Mouse (Mus musculus) midbrain, embryonic 14.5 days (tissue): ENCODE results near the gene Ncs1. TPM values are rescaled to one million over a fixed set of nuclear protein-coding genes. Genes with fewer than 3 reads are reported as not detected.

Source experiments
- ATAC-seq: fragments of 200-750 bp; cut with Nextera tagmentation; 2 replicates; pipeline ENCODE4 v1.8.0; 2017; ENCODE audit warnings: moderate number of reproducible peaks, moderate library complexity; ENCODE audit not compliant: low FRiP score, low TSS enrichment
- DNase-seq: peaks from one replicate; pipeline ENCODE4 v3.0.0-alpha.2; 2015
- H3K27ac ChIP-seq: fragments of 300-500 bp; sonication (generic); replicated peaks from 2 replicates; pipeline ENCODE4 v1.5.1; 2014; ENCODE audit warnings: mild to moderate bottlenecking, low read depth, low read length, moderate library complexity
- H3K27me3 ChIP-seq: fragments of 300-500 bp; sonication (generic); 2 replicates; pipeline ENCODE4 v1.6.1; 2014; ENCODE audit warnings: low read length, control low read depth, mixed read lengths; ENCODE audit not compliant: control insufficient read depth, insufficient read depth
- H3K36me3 ChIP-seq: fragments of 300-500 bp; sonication (generic); 2 replicates; pipeline ENCODE4 v1.6.1; 2014; ENCODE audit warnings: low read length, control low read depth; ENCODE audit not compliant: control insufficient read depth, insufficient read depth
- H3K4me1 ChIP-seq: fragments of 300-500 bp; sonication (generic); 2 replicates; pipeline ENCODE4 v1.6.1; 2014; ENCODE audit warnings: mild to moderate bottlenecking, antibody characterized with exemption, low read length, control low read depth; ENCODE audit not compliant: control insufficient read depth, insufficient read depth
- H3K4me2 ChIP-seq: fragments of 300-500 bp; sonication (generic); 2 replicates; pipeline ENCODE4 v1.6.1; 2014; ENCODE audit warnings: mild to moderate bottlenecking, low read length, moderate library complexity
- H3K4me3 ChIP-seq: fragments of 300-500 bp; sonication (generic); replicated peaks from 2 replicates; pipeline ENCODE4 v1.5.1; 2014; ENCODE audit warnings: low read depth, low read length
- H3K9ac ChIP-seq: fragments of 300-500 bp; sonication (generic); replicated peaks from 2 replicates; pipeline ENCODE4 v1.6.1; 2014; ENCODE audit warnings: mild to moderate bottlenecking, low read length, moderate library complexity
- H3K9me3 ChIP-seq: fragments of 300-500 bp; sonication (generic); 2 replicates; pipeline ENCODE4 v1.6.1; 2016; ENCODE audit warnings: low read length, control low read depth, mixed read lengths; ENCODE audit not compliant: control insufficient read depth
- WGBS: fragments of 180-500 bp; shearing (Covaris S2); extraction: QIAGEN DNeasy Blood & Tissue Kit; methylation state at CpG from one replicate; pipeline ENCODE4 v1.1.7; 2014; 5-methylcytosine and 5-hydroxymethylcytosine counted together
- polyA plus RNA-seq: library from polyadenylated mRNA; unstranded; fragments of >200 nt; fragmentation: Nextera tagmentation; extraction: Ambion mirVana; gene quantifications from 2 replicates; pipeline ENCODE4 v1.2.1, GENCODE M21; 2014

The Ncs1 gene
- polyA plus RNA-seq, 1 experiment from 2014 or later, result 185 TPM

GRCm38 (mm10) chr2:31248856-31249255 lies 3.2 kb downstream of the Ncs1 start:
- Histone ChIP-seq H3K27ac (no peak overlapping the region), H3K9me3 (no peaks in the 10 kb centered on the region), H3K4me3 (no peak overlapping the region), H3K9ac (no peak overlapping the region), H3K36me3 (0 out of 2 replicates have a peak, but pooled peaks cover 6% of the 10 kb centered on the region), H3K27me3 (no peaks in the 10 kb centered on the region), H3K4me2 (0 out of 2 replicates have a peak overlapping the region, but pooled peaks have one; percentile 84), H3K4me1 (peaks cover 29% of the 10 kb centered on the region)
- DNase-seq, result no peak
- no peak for ATAC-seq
- WGBS, result 96% methylated on average over 6 of the region's 6 CpGs

GRCm38 (mm10) chr2:31252167-31252566 lies 6.5 kb downstream of the Ncs1 start:
- 97% methylated on average over 4 of the region's 4 CpGs for WGBS
- ATAC-seq (no peak), DNase-seq (no peak)
- Histone ChIP-seq H3K4me2 (no peak overlapping the region), H3K27ac (no peak overlapping the region), H3K27me3 (no peaks in the 10 kb centered on the region), H3K9ac (no peak overlapping the region), H3K4me1 (peaks cover 39% of the 10 kb centered on the region), H3K9me3 (no peaks in the 10 kb centered on the region), H3K4me3 (no peak overlapping the region), H3K36me3 (0 out of 2 replicates have a peak, but pooled peaks cover 6% of the 10 kb centered on the region)

- Histone ChIP-seq H3K27me3 (no peaks in the 10 kb centered on the region), H3K36me3 (0 out of 2 replicates have a peak, but pooled peaks cover 6% of the 10 kb centered on the region), H3K4me2 (no peak overlapping the region), H3K9me3 (no peaks in the 10 kb centered on the region), H3K4me3 (no peak overlapping the region), H3K4me1 (peaks cover 39% of the 10 kb centered on the region), H3K9ac (no peak overlapping the region), H3K27ac (no peak overlapping the region)
- ATAC-seq, result no peak
- no peak for DNase-seq
- 41% methylated on average over 3 of the region's 3 CpGs for WGBS
Measured at GRCm38 (mm10) chr2:31253463-31253862, 7.8 kb downstream of the Ncs1 start.

- H3K27me3 ChIP-seq, result no peaks in the 10 kb centered on the region
- no peak overlapping the region for H3K9ac ChIP-seq
- peaks cover 43% of the 10 kb centered on the region for H3K4me1 ChIP-seq
- H3K36me3 ChIP-seq, result no peaks in the 10 kb centered on the region
- DNase-seq, result no peak
- WGBS, result 90% methylated on average over 3 of the region's 3 CpGs
- no peaks in the 10 kb centered on the region for H3K9me3 ChIP-seq
- no peak overlapping the region for H3K4me2 ChIP-seq
- no peak overlapping the region for H3K4me3 ChIP-seq
- ATAC-seq, result no peak
- H3K27ac ChIP-seq, result no peak overlapping the region
Measured at GRCm38 (mm10) chr2:31254806-31255205, 9.2 kb downstream of the Ncs1 start.

- WGBS, result 19% methylated on average over 21 of the region's 21 CpGs
- Histone ChIP-seq H3K4me3 (no peak overlapping the region), H3K9ac (peak overlapping the region; percentile 17; the same call in 1 of the 2 replicates), H3K27ac (peak overlapping the region; percentile 49), H3K4me2 (peak overlapping the region; percentile 15; the same call in 1 of the 2 replicates), H3K4me1 (peaks cover 41% of the 10 kb centered on the region), H3K36me3 (no peaks in the 10 kb centered on the region), H3K9me3 (no peaks in the 10 kb centered on the region), H3K27me3 (no peaks in the 10 kb centered on the region)
- no peak for ATAC-seq
- DNase-seq, result peak; percentile 63
Measured at GRCm38 (mm10) chr2:31255952-31256938, 10.6 kb downstream of the Ncs1 start.

- H3K4me1 ChIP-seq, result peaks cover 41% of the 10 kb centered on the region
- DNase-seq (no peak), ATAC-seq (no peak)
- no peaks in the 10 kb centered on the region for H3K27me3 ChIP-seq
- no peaks in the 10 kb centered on the region for H3K9me3 ChIP-seq
- 0 out of 2 replicates have a peak, but pooled peaks cover 3% of the 10 kb centered on the region for H3K36me3 ChIP-seq
- H3K4me2 ChIP-seq, result no peak overlapping the region
- whole genome bisulfite sequencing, result 70% methylated on average over 6 of the region's 6 CpGs
- no peak overlapping the region for H3K4me3 ChIP-seq
- H3K9ac ChIP-seq, result no peak overlapping the region
- H3K27ac ChIP-seq, result no peak overlapping the region
Measured at GRCm38 (mm10) chr2:31257096-31257495, 11.5 kb downstream of the Ncs1 start.

- peak overlapping the region; percentile 30 for H3K4me3 ChIP-seq
- H3K4me1 ChIP-seq, result peaks cover 49% of the 10 kb centered on the region
- H3K9me3 ChIP-seq, result no peaks in the 10 kb centered on the region
- no peak overlapping the region for H3K27ac ChIP-seq
- peak overlapping the region; percentile 62 for H3K4me2 ChIP-seq
- H3K27me3 ChIP-seq, result no peaks in the 10 kb centered on the region
- peak; percentile 34; the same call in 1 of the 2 replicates for ATAC-seq
- 12% methylated on average over 22 of the region's 22 CpGs for WGBS
- H3K36me3 ChIP-seq, result 0 out of 2 replicates have a peak, but pooled peaks cover 3% of the 10 kb centered on the region
- H3K9ac ChIP-seq, result 0 out of 2 replicates have a peak overlapping the region, but pooled peaks have one; percentile 24
- peak; percentile 72 for DNase-seq
Measured at GRCm38 (mm10) chr2:31258609-31259366, 13.2 kb downstream of the Ncs1 start.

- no peak for ATAC-seq
- Histone ChIP-seq H3K9ac (0 out of 2 replicates have a peak overlapping the region, but pooled peaks have one; percentile 24), H3K27ac (no peak overlapping the region), H3K4me2 (peak overlapping the region; percentile 62), H3K9me3 (no peaks in the 10 kb centered on the region), H3K4me1 (peaks cover 53% of the 10 kb centered on the region), H3K27me3 (no peaks in the 10 kb centered on the region), H3K4me3 (peak overlapping the region; percentile 30), H3K36me3 (0 out of 2 replicates have a peak, but pooled peaks cover 3% of the 10 kb centered on the region)
- no peak for DNase-seq
- WGBS, result 21% methylated on average over 9 of the region's 9 CpGs
Measured at GRCm38 (mm10) chr2:31259367-31259920, 13.8 kb downstream of the Ncs1 start.
